Mouse (Mus musculus): ENCODE measurements around the gene Kcnab3. TPM values are rescaled to one million over a fixed set of nuclear protein-coding genes. Genes with fewer than 3 reads are reported as not detected.

Gene Kcnab3
- polyA plus RNA-seq, 1 experiment = 0.43 TPM

GRCm38 (mm10) chr11:69379600-69379999 is 53.5 kb downstream of the Kcnab3 start:
- Histone ChIP-seq H3K4me3 (ENCODE audit: insufficient read depth, low read length) (no peak overlapping the region), H3K27ac (ENCODE audit: insufficient read depth, low read depth, low read length) (peak overlapping the region; percentile 66), H3K4me1 (ENCODE audit: control insufficient read depth, insufficient read depth, low read length) (peaks cover 14% of the 10 kb centered on the region)
- TF ChIP-seq POLR2A (IDR thresholded peaks at IDR 0.05; ENCODE audit: borderline replicate concordance, low read depth, low read length) = no peak
- no peak for TF ChIP-seq CTCF (IDR thresholded peaks at IDR 0.05; ENCODE audit: low read depth, low read length)

GRCm38 (mm10) chr11:69381356-69381755 is 55.3 kb downstream of the Kcnab3 start:
- TF ChIP-seq POLR2A (IDR thresholded peaks at IDR 0.05; ENCODE audit: borderline replicate concordance, low read depth, low read length) (no peak), CTCF (IDR thresholded peaks at IDR 0.05; ENCODE audit: low read depth, low read length) (no peak)
- no peak overlapping the region for H3K4me3 ChIP-seq (ENCODE audit: insufficient read depth, low read length)
- H3K27ac ChIP-seq (ENCODE audit: insufficient read depth, low read depth, low read length) = no peak overlapping the region

More at GRCm38 (mm10) chr11:69381356-69381755, 55.3 kb downstream of the Kcnab3 start:
- H3K4me1 ChIP-seq (ENCODE audit: control insufficient read depth, insufficient read depth, low read length) = peaks cover 13% of the 10 kb centered on the region

Other genes starting within 250 kb of the Kcnab3 start
- gene Vamp2, start 237.8 kb upstream of the Kcnab3 start, polyA plus RNA-seq (2012; ENCODE audit: insufficient read depth, insufficient read length, missing spikeins) = 76.6 and 79.4 TPM in 2 replicates
- gene Per1, start 231.0 kb upstream of the Kcnab3 start, polyA plus RNA-seq (2012; ENCODE audit: insufficient read depth, insufficient read length, missing spikeins) = 24.7 and 35.9 TPM in 2 replicates
- gene Hes7, start 205.9 kb upstream of the Kcnab3 start, polyA plus RNA-seq (2012; ENCODE audit: insufficient read depth, insufficient read length, missing spikeins) = 0.71 and 0.88 TPM in 2 replicates
- gene 9130213A22Rik, start 203.7 kb upstream of the Kcnab3 start, polyA plus RNA-seq (2012; ENCODE audit: insufficient read depth, insufficient read length, missing spikeins) = 0.35 TPM in 1 of 2 replicates, not detected in the other
- not detected in 2 replicates for gene Aloxe3, start 200.4 kb upstream of the Kcnab3 start, polyA plus RNA-seq (2012; ENCODE audit: insufficient read depth, insufficient read length, missing spikeins)
- gene Alox12b, start 169.3 kb upstream of the Kcnab3 start, polyA plus RNA-seq (2012; ENCODE audit: insufficient read depth, insufficient read length, missing spikeins) = not detected in 2 replicates
- gene Alox8, start 128.4 kb upstream of the Kcnab3 start, polyA plus RNA-seq (2012; ENCODE audit: insufficient read depth, insufficient read length, missing spikeins) = not detected in 2 replicates
- gene Gucy2e, start 89.2 kb upstream of the Kcnab3 start, polyA plus RNA-seq (2012; ENCODE audit: insufficient read depth, insufficient read length, missing spikeins) = not detected in 2 replicates
- 15.4 and 16.8 TPM in 2 replicates for gene Cntrob, start 2.5 kb upstream of the Kcnab3 start, polyA plus RNA-seq (2012; ENCODE audit: insufficient read depth, insufficient read length, missing spikeins)
- gene Trappc1, start 2.3 kb upstream of the Kcnab3 start, polyA plus RNA-seq (2012; ENCODE audit: insufficient read depth, insufficient read length, missing spikeins) = 109 and 110 TPM in 2 replicates
- 4.6 and 4.8 TPM in 2 replicates for gene Rnf227, start 14.2 kb downstream of the Kcnab3 start, polyA plus RNA-seq (2012; ENCODE audit: insufficient read depth, insufficient read length, missing spikeins)
- 134 and 137 TPM in 2 replicates for gene Chd3, start 43.1 kb downstream of the Kcnab3 start, polyA plus RNA-seq (2012; ENCODE audit: insufficient read depth, insufficient read length, missing spikeins)
- gene Naa38, start 69.2 kb downstream of the Kcnab3 start, polyA plus RNA-seq (2012; ENCODE audit: insufficient read depth, insufficient read length, missing spikeins) = 69.8 and 73.7 TPM in 2 replicates
- 22.5 and 23.2 TPM in 2 replicates for gene Cyb5d1, start 69.4 kb downstream of the Kcnab3 start, polyA plus RNA-seq (2012; ENCODE audit: insufficient read depth, insufficient read length, missing spikeins)
- not detected in 2 replicates for gene Tmem88, start 72.0 kb downstream of the Kcnab3 start, polyA plus RNA-seq (2012; ENCODE audit: insufficient read depth, insufficient read length, missing spikeins)
- 8.1 and 9.3 TPM in 2 replicates for gene Kdm6b, start 87.4 kb downstream of the Kcnab3 start, polyA plus RNA-seq (2012; ENCODE audit: insufficient read depth, insufficient read length, missing spikeins)
- gene Dnah2, start 222.9 kb downstream of the Kcnab3 start, polyA plus RNA-seq (2012; ENCODE audit: insufficient read depth, insufficient read length, missing spikeins) = 0.72 and 0.76 TPM in 2 replicates
- 0.33 TPM in 1 of 2 replicates, not detected in the other for gene Efnb3, start 233.9 kb downstream of the Kcnab3 start, polyA plus RNA-seq (2012; ENCODE audit: insufficient read depth, insufficient read length, missing spikeins)

All from bone marrow macrophage, adult 2 months (primary cell).